Mouse (Mus musculus) gonadal fat pad, adult 2 months (tissue): ENCODE results near the gene Mmgt2. TPM values are rescaled to one million over a fixed set of nuclear protein-coding genes. Genes with fewer than 3 reads are reported as not detected.

Source experiments
- DNase-seq: peaks from one replicate; pipeline ENCODE4 v3.0.0-alpha.2; 2012; ENCODE audit warnings: low read depth
- polyA plus RNA-seq: library from polyadenylated mRNA; depleted of rRNA; stranded (reverse); fragments of >200 nt; gene quantifications from 2 replicates; pipeline ENCODE4 v1.2.3, GENCODE M21; 2012; rRNA removed

Mmgt2 gene
- polyA plus RNA-seq, 1 experiment = 50.9 TPM

DNA sequence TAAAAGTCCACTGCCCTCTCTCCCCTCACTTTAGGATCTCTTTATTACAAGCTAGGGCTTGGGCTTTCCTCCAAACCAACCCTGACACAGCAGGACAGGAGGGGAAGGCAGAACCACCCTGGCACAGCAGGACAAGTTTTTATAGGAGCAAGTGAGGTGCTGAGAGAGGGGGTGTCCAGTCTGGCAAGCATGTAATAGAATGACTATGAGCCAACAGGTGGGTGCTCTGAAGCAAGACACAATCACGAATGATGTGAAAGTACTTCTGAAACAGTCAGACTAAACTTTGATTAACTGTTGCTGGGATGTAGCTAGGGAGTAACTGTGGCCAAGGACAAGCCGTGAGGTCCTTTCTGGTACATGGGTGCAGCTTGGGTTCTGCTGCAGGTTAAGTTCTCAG, 57.7 kb downstream of the Mmgt2 start:
- DNase-seq = no peak

DNA sequence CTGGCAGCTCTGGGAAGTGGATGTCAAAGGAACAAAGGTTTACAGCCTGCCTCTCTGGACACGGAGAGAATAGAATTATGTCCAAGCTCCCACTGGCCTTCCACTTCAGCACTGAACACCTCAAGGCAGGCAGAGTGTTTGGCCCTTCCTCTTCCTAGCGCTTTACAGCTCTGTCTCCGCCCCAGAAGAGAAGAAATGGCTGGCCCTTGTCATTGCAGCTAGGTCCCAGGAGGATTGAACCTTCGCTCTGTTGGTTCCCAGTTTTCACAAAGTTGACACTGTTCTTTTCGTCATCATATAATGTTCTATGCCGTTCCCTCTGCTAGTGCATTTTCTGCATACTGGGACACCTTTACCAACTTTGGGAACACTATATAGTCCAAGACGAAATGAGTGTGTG, 59.8 kb downstream of the Mmgt2 start:
- no peak for DNase-seq

DNA sequence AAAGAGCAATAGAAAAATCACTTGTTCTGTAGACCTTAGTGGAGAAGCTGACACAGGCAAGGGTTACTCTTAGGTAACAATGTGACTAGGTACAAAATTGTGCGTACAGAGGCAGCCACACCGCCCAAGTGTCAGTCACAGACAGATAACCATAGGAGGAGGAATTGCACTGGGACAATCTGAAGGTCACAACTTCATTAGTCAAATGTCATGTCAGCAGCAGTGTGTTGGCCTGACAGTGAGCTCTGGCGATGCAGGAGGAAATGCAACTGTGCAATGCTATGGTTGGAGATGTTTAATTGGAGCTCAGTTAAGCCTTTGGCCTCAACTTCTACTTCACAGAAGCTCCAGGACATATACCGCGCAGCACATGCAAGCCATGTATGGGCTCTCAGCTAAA, 62.2 kb downstream of the Mmgt2 start:
- no peak for DNase-seq

Other genes with a start within 250 kb of the Mmgt2 start
- gene Pigl, start 190.2 kb upstream of the Mmgt2 start, polyA plus RNA-seq = 8.5 and 10.0 TPM in 2 replicates
- 96.8 and 110 TPM in 2 replicates for gene Ncor1, start 190.1 kb upstream of the Mmgt2 start, polyA plus RNA-seq
- gene Cenpv, start 109.4 kb upstream of the Mmgt2 start, polyA plus RNA-seq = 24.3 and 25.0 TPM in 2 replicates
- 2,291 TPM in 2 replicates for gene Ubb, start 97.5 kb upstream of the Mmgt2 start, polyA plus RNA-seq
- 11.2 and 13.2 TPM in 2 replicates for gene Trpv2, start 74.2 kb upstream of the Mmgt2 start, polyA plus RNA-seq
- 9.1 and 14.0 TPM in 2 replicates for gene Lrrc75a, start 141 bp upstream of the Mmgt2 start, polyA plus RNA-seq
- 1.5 and 1.6 TPM in 2 replicates for gene Zfp287, start 83.2 kb downstream of the Mmgt2 start, polyA plus RNA-seq
- not detected in 2 replicates for gene Gm10428, start 104.4 kb downstream of the Mmgt2 start, polyA plus RNA-seq
- gene Zfp286, start 140.8 kb downstream of the Mmgt2 start, polyA plus RNA-seq = 0.44 and 1.4 TPM in 2 replicates
- gene Trim16, start 171.6 kb downstream of the Mmgt2 start, polyA plus RNA-seq = 4.9 and 7.3 TPM in 2 replicates
- 0.42 and 1.4 TPM in 2 replicates for gene Fbxw10, start 198.4 kb downstream of the Mmgt2 start, polyA plus RNA-seq
- 39.6 and 50.4 TPM in 2 replicates for gene Tvp23b, start 230.8 kb downstream of the Mmgt2 start, polyA plus RNA-seq